Mouse (Mus musculus) hematopoietic stem cell, adult 5-6 weeks (primary cell): ENCODE data around the gene 4921517D22Rik. TPM values are rescaled to one million over a fixed set of nuclear protein-coding genes. Genes with fewer than 3 reads are reported as not detected.

ENCODE experiments used
- ATAC-seq, 2 experiments: fragments of 125-278 bp in 1 of 2; replicated peaks in 1 of 2; 2 replicates each; pipeline ENCODE4 v1.8.0; 2016 to 2017; ENCODE audit warnings: inconsistent platforms in 2 of 2, mild to moderate bottlenecking in 2 of 2, moderate number of reproducible peaks in 2 of 2, low read depth in 1 of 2, moderate TSS enrichment in 1 of 2; ENCODE audit not compliant: low FRiP score in 2 of 2, poor library complexity in 2 of 2, severe bottlenecking in 2 of 2, insufficient read depth in 1 of 2, low TSS enrichment in 1 of 2
- total RNA-seq: library from RNA; stranded (forward); fragments of 172-1452, 232-1000 nt; gene quantifications from 2 replicates; pipeline ENCODE4 v1.2.3, GENCODE M21; 2017

Gene 4921517D22Rik
- total RNA-seq, 1 experiment from 2014 or later, result not detected

GRCm38 (mm10) chr13:59703514-59703913, 9.6 kb upstream of the 4921517D22Rik start:
- ATAC-seq, result no peak

- peak in 1 of 2 experiments; percentile 27; a peak in 1 of 4 replicates for ATAC-seq
Measured at GRCm38 (mm10) chr13:59700137-59700536, 6.2 kb upstream of the 4921517D22Rik start.

GRCm38 (mm10) chr13:59699131-59699530, 5.2 kb upstream of the 4921517D22Rik start:
- no peak for ATAC-seq

GRCm38 (mm10) chr13:59695781-59696180, 1.9 kb upstream of the 4921517D22Rik start:
- ATAC-seq, result no peak

GRCm38 (mm10) chr13:59691478-59691877, 2.4 kb downstream of the 4921517D22Rik start:
- no peak for ATAC-seq

GRCm38 (mm10) chr13:59690576-59690975, 3.3 kb downstream of the 4921517D22Rik start:
- no peak for ATAC-seq

- no peak for ATAC-seq
Measured at GRCm38 (mm10) chr13:59689843-59690242, 4.1 kb downstream of the 4921517D22Rik start.

- ATAC-seq, result no peak
Measured at GRCm38 (mm10) chr13:59689313-59689712, 4.6 kb downstream of the 4921517D22Rik start.

- ATAC-seq, result no peak
Measured at GRCm38 (mm10) chr13:59688338-59688770, 5.6 kb downstream of the 4921517D22Rik start.

GRCm38 (mm10) chr13:59685236-59685635, 8.7 kb downstream of the 4921517D22Rik start:
- ATAC-seq, result no peak

- peak in 1 of 2 experiments; percentile 58; a peak in 1 of 4 replicates for ATAC-seq
Measured at GRCm38 (mm10) chr13:59682629-59683028, 11.3 kb downstream of the 4921517D22Rik start.

GRCm38 (mm10) chr13:59679908-59680307, 14.0 kb downstream of the 4921517D22Rik start:
- no peak for ATAC-seq

GRCm38 (mm10) chr13:59679306-59679705, 14.6 kb downstream of the 4921517D22Rik start:
- no peak for ATAC-seq

- peak; percentile 55 to 56; a peak in 2 of 4 replicates for ATAC-seq
Measured at GRCm38 (mm10) chr13:59676316-59677229, 17.3 kb downstream of the 4921517D22Rik start.

GRCm38 (mm10) chr13:59675151-59676011, 18.5 kb downstream of the 4921517D22Rik start, which contains the start of gene Golm1:
Golm1 (minus strand) TSS chr13:59675811.
- peak in 1 of 2 experiments; percentile 23; a peak in 1 of 4 replicates for ATAC-seq

GRCm38 (mm10) chr13:59674761-59675150, 19.2 kb downstream of the 4921517D22Rik start:
- ATAC-seq, result no peak

- no peak for ATAC-seq
Measured at GRCm38 (mm10) chr13:59674215-59674614, 19.7 kb downstream of the 4921517D22Rik start.

GRCm38 (mm10) chr13:59673597-59673996, 20.3 kb downstream of the 4921517D22Rik start:
- no peak for ATAC-seq
